Mouse (Mus musculus): Measurements from ENCODE around the gene Map4k4. TPM values are rescaled to one million over a fixed set of nuclear protein-coding genes. Genes with fewer than 3 reads are reported as not detected.

Gene Map4k4
- total RNA-seq, 2 experiments from 2014 or later, result 138 to 167 TPM

GRCm38 (mm10) chr1:39898686-39899085 is 2.0 kb upstream of the Map4k4 start:
- no peak for DNase-seq

- peak; percentile 67 for DNase-seq
Measured at GRCm38 (mm10) chr1:39901063-39901811, 524 bp downstream of the Map4k4 start.

GRCm38 (mm10) chr1:39901851-39902703 is 1.4 kb downstream of the Map4k4 start:
- DNase-seq, result peak; percentile 50

- peak; percentile 72 for DNase-seq
Measured at GRCm38 (mm10) chr1:39902704-39903151, 2.0 kb downstream of the Map4k4 start.

- DNase-seq, result no peak
Measured at GRCm38 (mm10) chr1:39904720-39905119, 4.0 kb downstream of the Map4k4 start.

GRCm38 (mm10) chr1:39906921-39907320 is 6.2 kb downstream of the Map4k4 start:
- DNase-seq, result peak; percentile 46

- DNase-seq, result no peak
Measured at GRCm38 (mm10) chr1:39908976-39909375, 8.3 kb downstream of the Map4k4 start.

- peak; percentile 54 for DNase-seq
Measured at GRCm38 (mm10) chr1:39911446-39911845, 10.7 kb downstream of the Map4k4 start.

- no peak for DNase-seq
Measured at GRCm38 (mm10) chr1:39913256-39913655, 12.5 kb downstream of the Map4k4 start.

GRCm38 (mm10) chr1:39916144-39916543 is 15.4 kb downstream of the Map4k4 start:
- DNase-seq, result no peak

GRCm38 (mm10) chr1:39917855-39918516 is 17.3 kb downstream of the Map4k4 start:
- DNase-seq, result no peak

- DNase-seq, result no peak
Measured at GRCm38 (mm10) chr1:39918517-39919115, 17.9 kb downstream of the Map4k4 start.

GRCm38 (mm10) chr1:39920616-39921015 is 19.9 kb downstream of the Map4k4 start:
- DNase-seq, result no peak

- no peak for DNase-seq
Measured at GRCm38 (mm10) chr1:39921996-39922395, 21.3 kb downstream of the Map4k4 start.

GRCm38 (mm10) chr1:39922714-39923113 is 22.0 kb downstream of the Map4k4 start:
- DNase-seq, result no peak

GRCm38 (mm10) chr1:39923395-39924337 is 23.0 kb downstream of the Map4k4 start:
- DNase-seq, result no peak

- no peak for DNase-seq
Measured at GRCm38 (mm10) chr1:39931055-39931454, 30.3 kb downstream of the Map4k4 start.

GRCm38 (mm10) chr1:39932216-39932739 is 31.6 kb downstream of the Map4k4 start:
- DNase-seq, result no peak

- DNase-seq, result no peak
Measured at GRCm38 (mm10) chr1:39932922-39933321, 32.2 kb downstream of the Map4k4 start.

GRCm38 (mm10) chr1:39934954-39935353 is 34.2 kb downstream of the Map4k4 start:
- no peak for DNase-seq

GRCm38 (mm10) chr1:39935616-39936015 is 34.9 kb downstream of the Map4k4 start:
- no peak for DNase-seq
